Mouse (Mus musculus) layer of hippocampus, postnatal 36 days (tissue): Measurements from ENCODE around the gene Pls1. TPM values are rescaled to one million over a fixed set of nuclear protein-coding genes. Genes with fewer than 3 reads are reported as not detected.

Experiments used
- DNase-seq, 2 experiments: peaks; one replicate each; pipeline ENCODE4 v3.0.0; 2022
- total RNA-seq, 2 experiments: library from RNA; stranded (reverse); gene quantifications; 2 replicates each; pipeline ENCODE4 v1.2.3; 2021

Pls1 gene
- total RNA-seq = 10 to 100 TPM in 1 of 2 experiments, 1 to 10 TPM in 1; 9.2 to 10.2 TPM

- DNase-seq = peak; percentile 91 to 97
Measured at GRCm38 (mm10) chr9:95844825-95845460, at the start of gene Pls1. Pls1 (minus strand) TSS chr9:95845311.

GRCm38 (mm10) chr9:95882751-95883150, 37.6 kb upstream of the Pls1 start:
- no peak for DNase-seq

- no peak for DNase-seq
Measured at GRCm38 (mm10) chr9:95878246-95878645, 33.1 kb upstream of the Pls1 start.

- DNase-seq = no peak
Measured at GRCm38 (mm10) chr9:95858027-95858570, 13.0 kb upstream of the Pls1 start.

- DNase-seq = peak; percentile 93 to 94
Measured at GRCm38 (mm10) chr9:95857414-95858026, 12.4 kb upstream of the Pls1 start, which contains the start of gene Atr. Atr (plus strand) TSS chr9:95857597.

GRCm38 (mm10) chr9:95856004-95856403, 10.9 kb upstream of the Pls1 start:
- DNase-seq = no peak

- DNase-seq = no peak
Measured at GRCm38 (mm10) chr9:95854891-95855290, 9.8 kb upstream of the Pls1 start.

- peak; percentile 41 to 68 for DNase-seq
Measured at GRCm38 (mm10) chr9:95852896-95853295, 7.8 kb upstream of the Pls1 start.

GRCm38 (mm10) chr9:95851671-95852070, 6.6 kb upstream of the Pls1 start:
- DNase-seq = no peak

GRCm38 (mm10) chr9:95845711-95846110, 600 bp upstream of the Pls1 start:
- no peak for DNase-seq

- DNase-seq = no peak
Measured at GRCm38 (mm10) chr9:95839424-95839823, 5.7 kb downstream of the Pls1 start.

GRCm38 (mm10) chr9:95835741-95836140, 9.4 kb downstream of the Pls1 start:
- no peak for DNase-seq

GRCm38 (mm10) chr9:95834799-95835198, 10.3 kb downstream of the Pls1 start:
- DNase-seq = no peak

- no peak for DNase-seq
Measured at GRCm38 (mm10) chr9:95832758-95833157, 12.4 kb downstream of the Pls1 start.

- DNase-seq = no peak
Measured at GRCm38 (mm10) chr9:95827565-95827964, 17.5 kb downstream of the Pls1 start.

- no peak for DNase-seq
Measured at GRCm38 (mm10) chr9:95822531-95822930, 22.6 kb downstream of the Pls1 start.

GRCm38 (mm10) chr9:95815706-95816105, 29.4 kb downstream of the Pls1 start:
- DNase-seq = no peak

- DNase-seq = no peak
Measured at GRCm38 (mm10) chr9:95815015-95815673, 30.0 kb downstream of the Pls1 start.

GRCm38 (mm10) chr9:95813721-95814531, 31.2 kb downstream of the Pls1 start:
- no peak for DNase-seq

- no peak for DNase-seq
Measured at GRCm38 (mm10) chr9:95811817-95812216, 33.3 kb downstream of the Pls1 start.

GRCm38 (mm10) chr9:95809596-95809995, 35.5 kb downstream of the Pls1 start:
- no peak for DNase-seq

- no peak for DNase-seq
Measured at GRCm38 (mm10) chr9:95805449-95805848, 39.7 kb downstream of the Pls1 start.

GRCm38 (mm10) chr9:95803783-95804182, 41.3 kb downstream of the Pls1 start:
- DNase-seq = no peak
